ENCODE assay signal across 15 mouse cellular contexts in the genomic region with DNA sequence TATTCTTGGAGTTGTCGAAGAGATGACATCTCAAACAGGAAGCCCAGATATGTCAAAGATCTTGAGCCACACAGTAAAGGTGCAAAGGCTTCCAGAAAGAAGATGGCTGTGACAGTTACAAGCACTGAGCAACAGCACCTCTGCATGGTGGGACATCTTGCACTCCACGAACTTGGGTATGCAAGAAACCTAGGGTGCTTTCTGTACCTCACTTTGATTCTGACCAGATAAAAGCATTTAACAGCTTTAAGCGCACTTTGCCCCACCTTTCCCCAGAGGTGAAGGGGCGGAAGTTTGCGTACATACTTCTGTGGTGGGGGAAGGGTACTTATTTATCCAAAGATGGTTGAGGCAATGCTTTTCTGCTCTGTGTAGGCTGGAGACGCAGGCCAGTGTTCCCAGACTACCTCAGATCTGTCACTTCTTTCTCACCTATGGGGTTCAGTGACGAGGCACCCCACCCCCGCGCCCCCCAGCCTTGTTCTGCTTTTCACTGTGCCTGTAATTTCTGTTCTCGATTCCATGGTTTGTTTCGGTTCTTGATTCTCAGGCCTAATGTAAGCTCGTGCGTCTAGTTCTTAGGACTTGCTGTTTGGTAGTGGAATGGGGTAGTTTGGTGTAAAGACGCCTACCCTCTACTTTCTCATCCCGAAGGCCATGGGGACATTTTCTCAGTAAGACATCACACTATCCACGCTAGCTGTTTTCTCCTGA. TPM values are rescaled to one million over a fixed set of nuclear protein-coding genes. Genes with fewer than 3 reads are reported as not detected.
DNase-seq lines count a peak whose midpoint lies in the region; ATAC-seq and TF ChIP-seq lines count a peak whose summit lies in the region.
"Had no signal": no experiment of that assay in that cellular context is flagged by ENCODE, and none has a peak within 500 bp of the region (broad histone marks: within the 10 kb centered on the region; RNA-seq: fewer than 3 reads in every experiment).

No protein-coding gene starts in this region.

- no peaks in the 10 kb centered on the region for H3K79me2 ChIP-seq in heart, adult 2 months (replicated peaks; ENCODE audit: control insufficient read depth, insufficient read depth, low read length)

- ATAC-seq in megakaryocyte progenitor cell, adult 5-6 weeks (replicated peaks; ENCODE audit: poor library complexity), result peak; percentile 42; the same call in 1 of the 2 replicates
- ATAC-seq: intestine, embryonic 15.5 days had no signal

- H3K4me1 ChIP-seq in heart, adult 2 months (ENCODE audit: control insufficient read depth, insufficient read depth, low read length), result no peaks in the 10 kb centered on the region
- peaks cover 9% of the 10 kb centered on the region for H3K4me1 ChIP-seq in thymus, adult 2 months (replicated peaks; ENCODE audit: control insufficient read depth, insufficient read depth, low read length)
- H3K4me1 ChIP-seq: intestine, embryonic 15.5 days; limb, embryonic 15.5 days; lung, embryonic 15.5 days; midbrain, embryonic 10.5 days had no signal

- H3K9ac ChIP-seq in heart, adult 2 months (ENCODE audit: low read depth, low read length), result no peak overlapping the region
- H3K9ac ChIP-seq: intestine, embryonic 15.5 days; limb, embryonic 15.5 days; lung, embryonic 15.5 days had no signal

- intact Hi-C loops in heart, adult 2 months (cut with DNase I), result no loop called here
- intact Hi-C loops in heart, postnatal 36 days (cut with DNase I), result no loop called here

- H3K4me3 ChIP-seq in heart, adult 2 months, result no peak overlapping the region
- no peak overlapping the region for H3K4me3 ChIP-seq in thymus, adult 2 months (ENCODE audit: control insufficient read depth, insufficient read depth, low read length)
- H3K4me3 ChIP-seq: intestine, embryonic 15.5 days; left cerebral cortex, adult 2 months; limb, embryonic 15.5 days; lung, embryonic 15.5 days; midbrain, embryonic 10.5 days had no signal

- no peaks in the 10 kb centered on the region for H3K36me3 ChIP-seq in heart, adult 2 months (ENCODE audit: control insufficient read depth, insufficient read depth, low read length)
- no peaks in the 10 kb centered on the region for H3K36me3 ChIP-seq in thymus, adult 2 months (ENCODE audit: control insufficient read depth, insufficient read depth, low read length)
- H3K36me3 ChIP-seq: intestine, embryonic 15.5 days; limb, embryonic 15.5 days; lung, embryonic 15.5 days; midbrain, embryonic 10.5 days had no signal

- H3K27ac ChIP-seq in heart, adult 2 months, result no peak overlapping the region
- H3K27ac ChIP-seq in thymus, adult 2 months (ENCODE audit: control insufficient read depth, insufficient read depth, low read length), result no peak overlapping the region; the same call in 1 of the 2 replicates
- H3K27ac ChIP-seq: intestine, embryonic 15.5 days; left cerebral cortex, adult 2 months; limb, embryonic 15.5 days; lung, embryonic 15.5 days; midbrain, embryonic 10.5 days had no signal

- 81% methylated on average over 16 of the region's 16 CpGs for WGBS in heart, adult 2 months
- WGBS in thymus, adult 2 months, result 67% methylated on average over 16 of the region's 16 CpGs

- peak in 1 of 2 experiments; percentile 12 for DNase-seq in heart, adult 2 months
- DNase-seq in heart, postnatal 36 days, result no peak
- DNase-seq in CD8-positive naive resting alpha-beta T cell, adult 2 months (ENCODE audit: low read depth in 2 of 2, low spot score in 2 of 2), result peak; percentile 43 to 53
- DNase-seq in thymus, adult 2 months, result peak; percentile 35
- no peak for DNase-seq in gastrocnemius, adult 8-10 months (ENCODE audit: low spot score in 2 of 2)
- no peak for DNase-seq in testis, postnatal 14 days (ENCODE audit: low spot score)
- no peak for DNase-seq in gastrocnemius, postnatal 4 days (ENCODE audit: low spot score in 2 of 2)
- DNase-seq: cerebellum, adult 11 months; kidney, postnatal 4 days had no signal

- TF ChIP-seq CTCF in heart, adult 2 months (IDR thresholded peaks at IDR 0.05), result 0 out of 2 replicates have a peak, but pooled peaks have one; percentile 2
- no peak for TF ChIP-seq CTCF in thymus, adult 2 months (IDR thresholded peaks at IDR 0.05; ENCODE audit: borderline replicate concordance, control insufficient read depth, extremely low read depth, insufficient read depth, low read length, poor library complexity)

- no peaks in the 10 kb centered on the region for H3K27me3 ChIP-seq in heart, adult 2 months (ENCODE audit: control insufficient read depth, insufficient read depth, low read length)
- H3K27me3 ChIP-seq in thymus, adult 2 months (ENCODE audit: control insufficient read depth, insufficient read depth, low read length), result no peaks in the 10 kb centered on the region
- H3K27me3 ChIP-seq: intestine, embryonic 15.5 days; limb, embryonic 15.5 days; lung, embryonic 15.5 days had no signal

- no peak for TF ChIP-seq POLR2A in heart, adult 2 months (IDR thresholded peaks at IDR 0.05; ENCODE audit: insufficient read depth, low read depth, low read length)
- TF ChIP-seq POLR2A in thymus, adult 2 months (IDR thresholded peaks at IDR 0.05; ENCODE audit: control insufficient read depth, extremely low read depth, insufficient read depth, low read length, poor library complexity), result no peak

- no peak for TF ChIP-seq EP300 in heart, adult 2 months (IDR thresholded peaks at IDR 0.05; ENCODE audit: insufficient read depth, low read depth, low read length)

RNA-seq across cellular contexts. Expression of a gene that starts 17.2 kb away (rescaled TPM):
- total RNA-seq in heart, adult 2 months (2021), result 10 to 100 TPM; 28.1 to 30.0 TPM
- polyA plus RNA-seq in heart, adult 2 months (2012; rRNA removed), result 13.0 and 17.0 TPM in 2 replicates
- total RNA-seq in heart, postnatal 36 days (2021), result 10 to 100 TPM; 32.9 to 35.9 TPM
- 48.5 and 52.7 TPM in 2 replicates for total RNA-seq in megakaryocyte progenitor cell, adult 5-6 weeks (2015)
- 13.5 and 16.6 TPM in 2 replicates for total RNA-seq in megakaryocyte progenitor cell, adult 5-6 weeks (2017)
- polyA plus RNA-seq in thymus, adult 2 months (2012; rRNA removed), result 51.1 and 62.0 TPM in 2 replicates
- total RNA-seq in gastrocnemius, adult 8-10 months (2022), result 10 to 100 TPM; 22.6 to 28.6 (median 27.4) TPM
- 10 to 100 TPM; 77.1 to 88.6 TPM for total RNA-seq in gastrocnemius, postnatal 4 days (2021)

Comparison
In these comparisons a context has a peak if more than half of its experiments do, and no peak if none do; other contexts are left out.
1. DNase-seq: peak in CD8-positive naive resting alpha-beta T cell, adult 2 months (2 of 2) and thymus, adult 2 months (single experiment); none in heart, postnatal 36 days (0 of 2), gastrocnemius, adult 8-10 months (0 of 2), testis, postnatal 14 days (single experiment) and gastrocnemius, postnatal 4 days (0 of 2).